Mouse (Mus musculus): ENCODE measurements at regions not wholly inside any gene's neighbourhood (a gene's known extent, or its start where the extent isn't known, plus 50 kb on each side); places are given as distances from the start of the nearest gene placed in this dataset.

- Histone ChIP-seq H3K36me3 (replicated peaks; ENCODE audit: insufficient read depth, low read length) (no peaks in the 10 kb centered on the region), H3K4me2 (ENCODE audit: low read depth, low read length) (no peak overlapping the region), H3K27me3 (ENCODE audit: insufficient read depth, low read length) (no peaks in the 10 kb centered on the region), H3K4me3 (ENCODE audit: low read depth, low read length) (no peak overlapping the region), H3K9me3 (ENCODE audit: low read length) (no peaks in the 10 kb centered on the region), H3K4me1 (ENCODE audit: insufficient read depth) (no peaks in the 10 kb centered on the region), H3K9ac (replicated peaks) (no peak overlapping the region), H3K27ac (ENCODE audit: low read depth) (no peak overlapping the region)
- no peak for ATAC-seq
- TF ChIP-seq CTCF (IDR thresholded peaks at IDR 0.05; ENCODE audit: low read depth) = no peak
- no peak for TF ChIP-seq EP300 (IDR thresholded peaks at IDR 0.05; ENCODE audit: low read depth)
- DNase-seq = no peak
- WGBS (ENCODE audit: insufficient replicate concordance) = 53% methylated on average over 7 of the region's 7 CpGs
Measured at GRCm38 (mm10) chr12:12821473-12821872, 120.2 kb downstream of the Mycn start.

GRCm38 (mm10) chr12:12820668-12821351, 120.9 kb downstream of the Mycn start:
- Histone ChIP-seq H3K4me1 (ENCODE audit: insufficient read depth) (no peaks in the 10 kb centered on the region), H3K36me3 (replicated peaks; ENCODE audit: insufficient read depth, low read length) (no peaks in the 10 kb centered on the region), H3K9ac (replicated peaks) (no peak overlapping the region), H3K9me3 (ENCODE audit: low read length) (no peaks in the 10 kb centered on the region), H3K27me3 (ENCODE audit: insufficient read depth, low read length) (no peaks in the 10 kb centered on the region), H3K4me2 (ENCODE audit: low read depth, low read length) (no peak overlapping the region), H3K27ac (ENCODE audit: low read depth) (no peak overlapping the region), H3K4me3 (ENCODE audit: low read depth, low read length) (no peak overlapping the region)
- ATAC-seq (no peak), DNase-seq (no peak)
- 76% methylated on average over 2 of the region's 2 CpGs for WGBS (ENCODE audit: insufficient replicate concordance)
- no peak for TF ChIP-seq EP300 (IDR thresholded peaks at IDR 0.05; ENCODE audit: low read depth)
- TF ChIP-seq CTCF (IDR thresholded peaks at IDR 0.05; ENCODE audit: low read depth) = no peak

GRCm38 (mm10) chr12:12819746-12820145, 122.0 kb downstream of the Mycn start:
- no peaks in the 10 kb centered on the region for H3K4me1 ChIP-seq (ENCODE audit: insufficient read depth)
- no peaks in the 10 kb centered on the region for H3K27me3 ChIP-seq (ENCODE audit: insufficient read depth, low read length)
- no peak for ATAC-seq
- no peak for TF ChIP-seq EP300 (IDR thresholded peaks at IDR 0.05; ENCODE audit: low read depth)
- no peak for TF ChIP-seq CTCF (IDR thresholded peaks at IDR 0.05; ENCODE audit: low read depth)
- H3K27ac ChIP-seq (ENCODE audit: low read depth) = no peak overlapping the region
- no peak overlapping the region for H3K4me2 ChIP-seq (ENCODE audit: low read depth, low read length)
- H3K4me3 ChIP-seq (ENCODE audit: low read depth, low read length) = no peak overlapping the region
- DNase-seq = no peak
- 73% methylated on average over 5 of the region's 5 CpGs for WGBS (ENCODE audit: insufficient replicate concordance)
- H3K9me3 ChIP-seq (ENCODE audit: low read length) = no peaks in the 10 kb centered on the region
- H3K36me3 ChIP-seq (replicated peaks; ENCODE audit: insufficient read depth, low read length) = no peaks in the 10 kb centered on the region
- no peak overlapping the region for H3K9ac ChIP-seq (replicated peaks)

GRCm38 (mm10) chr12:12814693-12815092, 127.0 kb downstream of the Mycn start:
- TF ChIP-seq CTCF (IDR thresholded peaks at IDR 0.05; ENCODE audit: low read depth) (no peak), EP300 (IDR thresholded peaks at IDR 0.05; ENCODE audit: low read depth) (no peak; the same call in 1 of the 2 replicates)
- peak; percentile 28 for DNase-seq
- Histone ChIP-seq H3K9ac (replicated peaks) (no peak overlapping the region), H3K4me2 (ENCODE audit: low read depth, low read length) (no peak overlapping the region), H3K9me3 (ENCODE audit: low read length) (no peaks in the 10 kb centered on the region), H3K4me3 (ENCODE audit: low read depth, low read length) (no peak overlapping the region), H3K4me1 (ENCODE audit: insufficient read depth) (no peaks in the 10 kb centered on the region; the same call in 1 of the 2 replicates), H3K36me3 (replicated peaks; ENCODE audit: insufficient read depth, low read length) (no peaks in the 10 kb centered on the region), H3K27me3 (ENCODE audit: insufficient read depth, low read length) (no peaks in the 10 kb centered on the region), H3K27ac (ENCODE audit: low read depth) (no peak overlapping the region)
- peak; percentile 70 for ATAC-seq
- whole genome bisulfite sequencing (ENCODE audit: insufficient replicate concordance) = 48% methylated on average over 5 of the region's 5 CpGs

GRCm38 (mm10) chr12:12812873-12813272, 128.8 kb downstream of the Mycn start:
- 56% methylated on average over 6 of the region's 6 CpGs for WGBS (ENCODE audit: insufficient replicate concordance)
- Histone ChIP-seq H3K36me3 (replicated peaks; ENCODE audit: insufficient read depth, low read length) (no peaks in the 10 kb centered on the region), H3K27ac (ENCODE audit: low read depth) (no peak overlapping the region), H3K4me2 (ENCODE audit: low read depth, low read length) (no peak overlapping the region), H3K9ac (replicated peaks) (no peak overlapping the region), H3K9me3 (ENCODE audit: low read length) (no peaks in the 10 kb centered on the region), H3K27me3 (ENCODE audit: insufficient read depth, low read length) (no peaks in the 10 kb centered on the region), H3K4me1 (ENCODE audit: insufficient read depth) (no peaks in the 10 kb centered on the region; the same call in 1 of the 2 replicates), H3K4me3 (ENCODE audit: low read depth, low read length) (no peak overlapping the region)
- TF ChIP-seq EP300 (IDR thresholded peaks at IDR 0.05; ENCODE audit: low read depth) = no peak
- no peak for TF ChIP-seq CTCF (IDR thresholded peaks at IDR 0.05; ENCODE audit: low read depth)
- ATAC-seq = no peak
- DNase-seq = no peak

GRCm38 (mm10) chr12:12810943-12811342, 130.8 kb downstream of the Mycn start:
- WGBS (ENCODE audit: insufficient replicate concordance) = 39% methylated on average over 7 of the region's 7 CpGs
- no peak for DNase-seq

More at GRCm38 (mm10) chr12:12810943-12811342, 130.8 kb downstream of the Mycn start:
- TF ChIP-seq CTCF (IDR thresholded peaks at IDR 0.05; ENCODE audit: low read depth) = no peak
- Histone ChIP-seq H3K27me3 (ENCODE audit: insufficient read depth, low read length) (no peaks in the 10 kb centered on the region), H3K9me3 (ENCODE audit: low read length) (no peaks in the 10 kb centered on the region), H3K9ac (replicated peaks) (no peak overlapping the region), H3K4me2 (ENCODE audit: low read depth, low read length) (no peak overlapping the region; the same call in 1 of the 2 replicates), H3K4me3 (ENCODE audit: low read depth, low read length) (no peak overlapping the region), H3K36me3 (replicated peaks; ENCODE audit: insufficient read depth, low read length) (no peaks in the 10 kb centered on the region), H3K27ac (ENCODE audit: low read depth) (no peak overlapping the region), H3K4me1 (ENCODE audit: insufficient read depth) (no peaks in the 10 kb centered on the region; the same call in 1 of the 2 replicates)
- ATAC-seq = 0 out of 2 replicates have a peak, but pooled peaks have one; percentile 24

Data from liver, postnatal 0 days (tissue).